Mouse (Mus musculus) embryonic facial prominence, embryonic 13.5 days (tissue): Measurements from ENCODE around the gene Lilrb4a. TPM values are rescaled to one million over a fixed set of nuclear protein-coding genes. Genes with fewer than 3 reads are reported as not detected.

Source experiments
- ATAC-seq: fragments of 200-750 bp; cut with Nextera tagmentation; 2 replicates; pipeline ENCODE4 v1.8.0; 2017; ENCODE audit warnings: low read depth; ENCODE audit not compliant: insufficient number of reproducible peaks, insufficient read depth, low FRiP score, low TSS enrichment
- H3K27ac ChIP-seq: fragments of 300-500 bp; sonication (generic); 2 replicates; pipeline ENCODE4 v1.5.1; 2015; ENCODE audit warnings: moderate library complexity, mild to moderate bottlenecking, inconsistent platforms
- H3K27me3 ChIP-seq: fragments of 300-500 bp; sonication (generic); 2 replicates; pipeline ENCODE4 v1.6.1; 2015; ENCODE audit warnings: mild to moderate bottlenecking, inconsistent platforms
- H3K36me3 ChIP-seq: fragments of 300-500 bp; sonication (generic); 2 replicates; pipeline ENCODE4 v1.6.1; 2015; ENCODE audit warnings: mild to moderate bottlenecking, inconsistent platforms
- H3K4me1 ChIP-seq: fragments of 300-500 bp; sonication (generic); 2 replicates; pipeline ENCODE4 v1.6.1; 2015; ENCODE audit warnings: inconsistent platforms
- H3K4me2 ChIP-seq: fragments of 300-500 bp; sonication (generic); 2 replicates; pipeline ENCODE4 v1.6.1; 2015; ENCODE audit warnings: moderate library complexity, mild to moderate bottlenecking, inconsistent platforms
- H3K4me3 ChIP-seq: fragments of 300-500 bp; sonication (generic); 2 replicates; pipeline ENCODE4 v1.5.1; 2015; ENCODE audit warnings: mild to moderate bottlenecking, inconsistent platforms
- H3K9ac ChIP-seq: fragments of 300-500 bp; sonication (generic); 2 replicates; pipeline ENCODE4 v1.6.1; 2015; ENCODE audit warnings: mild to moderate bottlenecking, inconsistent platforms
- H3K9me3 ChIP-seq: fragments of 300-500 bp; sonication (generic); 2 replicates; pipeline ENCODE4 v1.6.1; 2016; ENCODE audit warnings: inconsistent platforms
- WGBS: fragments of 180-500 bp; shearing (Covaris S2); methylation state at CpG from one replicate; pipeline ENCODE4 v1.1.7; 2015; ENCODE audit warnings: mixed read lengths; 5-methylcytosine and 5-hydroxymethylcytosine counted together
- polyA plus RNA-seq: library from polyadenylated mRNA; unstranded; fragments of >200 nt; fragmentation: Nextera tagmentation; extraction: Ambion mirVana; gene quantifications from 2 replicates; pipeline ENCODE4 v1.2.1, GENCODE M21; 2015

Gene Lilrb4a
- polyA plus RNA-seq, 1 experiment from 2014 or later: 1.6 TPM

- ATAC-seq: no peak
- Histone ChIP-seq H3K27me3 (no peaks in the 10 kb centered on the region), H3K9me3 (no peaks in the 10 kb centered on the region), H3K4me2 (no peak overlapping the region), H3K4me1 (no peaks in the 10 kb centered on the region), H3K27ac (no peak overlapping the region), H3K4me3 (no peak overlapping the region), H3K36me3 (no peaks in the 10 kb centered on the region), H3K9ac (no peak overlapping the region)
- WGBS: 64% methylated on average over 8 of the region's 8 CpGs
Observed at GRCm38 (mm10) chr10:51528840-51529434, 38.2 kb downstream of the Lilrb4a start.

- H3K9ac ChIP-seq: no peak overlapping the region
- H3K4me1 ChIP-seq: no peaks in the 10 kb centered on the region
- no peaks in the 10 kb centered on the region for H3K9me3 ChIP-seq
- no peaks in the 10 kb centered on the region for H3K36me3 ChIP-seq
- no peak overlapping the region for H3K27ac ChIP-seq
- H3K4me3 ChIP-seq: no peak overlapping the region
- ATAC-seq: no peak
- 73% methylated on average over 3 of the region's 3 CpGs for WGBS
- no peak overlapping the region for H3K4me2 ChIP-seq
- H3K27me3 ChIP-seq: no peaks in the 10 kb centered on the region
Observed at GRCm38 (mm10) chr10:51529497-51529896, 38.7 kb downstream of the Lilrb4a start.

DNA sequence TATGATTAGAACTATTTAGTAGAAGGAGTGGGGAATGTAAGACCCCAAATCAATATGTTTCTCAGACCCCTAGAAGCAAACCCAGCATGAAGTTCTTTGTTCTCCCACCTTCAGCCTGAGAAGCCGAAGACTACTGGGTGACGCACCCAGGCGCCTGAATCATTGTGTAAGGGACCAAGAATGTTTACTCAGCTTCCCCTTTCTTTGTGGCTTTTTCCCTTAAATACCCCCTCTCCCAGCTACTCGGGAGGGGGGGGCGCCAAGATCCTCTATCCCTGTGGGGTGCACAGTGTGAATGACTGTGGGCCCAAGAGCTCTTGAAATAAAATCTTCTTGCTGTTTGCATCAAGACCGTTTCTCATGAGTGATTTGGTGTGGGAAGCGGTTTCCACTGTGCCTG, 40.1 kb downstream of the Lilrb4a start:
- no peak overlapping the region for H3K9ac ChIP-seq
- no peaks in the 10 kb centered on the region for H3K9me3 ChIP-seq
- 89% methylated on average over 7 of the region's 7 CpGs for WGBS
- no peak overlapping the region for H3K4me2 ChIP-seq
- H3K27me3 ChIP-seq: no peaks in the 10 kb centered on the region
- ATAC-seq: no peak
- no peak overlapping the region for H3K4me3 ChIP-seq
- H3K4me1 ChIP-seq: no peaks in the 10 kb centered on the region
- H3K36me3 ChIP-seq: no peaks in the 10 kb centered on the region
- H3K27ac ChIP-seq: no peak overlapping the region

Other genes with a start within 250 kb of the Lilrb4a start
- gene Gm49339, start 10.3 kb upstream of the Lilrb4a start, polyA plus RNA-seq: 1.1 TPM in 1 of 2 replicates, not detected in the other
- gene Lilr4b, start 10.3 kb upstream of the Lilrb4a start, polyA plus RNA-seq: 0.08 and 0.41 TPM in 2 replicates
- 1.3 and 2.2 TPM in 2 replicates for gene Fam162b, start 99.6 kb downstream of the Lilrb4a start, polyA plus RNA-seq
- not detected in 2 replicates for gene Gprc6a, start 140.5 kb downstream of the Lilrb4a start, polyA plus RNA-seq
- gene Rfx6, start 186.8 kb downstream of the Lilrb4a start, polyA plus RNA-seq: not detected in 2 replicates